Comparison of ENCODE assay signal across 27 mouse cellular contexts in the genomic region with DNA sequence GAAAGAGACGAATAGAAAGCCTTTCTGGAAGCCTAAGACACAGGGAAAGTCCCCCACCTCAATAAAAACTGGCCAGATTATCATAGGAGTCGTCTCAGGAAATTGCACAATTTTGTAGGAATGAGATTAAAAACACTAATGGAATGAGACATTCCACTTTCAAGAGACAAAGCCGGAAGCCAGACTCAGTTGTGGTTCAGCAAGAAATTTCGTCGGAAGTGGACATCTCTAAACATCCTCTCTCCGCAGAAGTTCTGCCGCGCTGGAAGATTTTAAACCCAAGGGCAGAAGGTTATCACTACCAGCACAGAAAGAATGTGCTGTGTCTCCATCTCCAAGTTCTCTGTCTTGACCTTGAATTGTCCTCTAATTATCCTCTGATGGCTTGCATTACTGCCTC.
DNase-seq lines count a peak whose midpoint lies in the region; ATAC-seq lines count a peak whose summit lies in the region.
"Had no signal": no experiment of that assay in that cellular context is flagged by ENCODE, and none has a peak within 500 bp of the region (broad histone marks: within the 10 kb centered on the region; RNA-seq: fewer than 3 reads in every experiment).

No protein-coding gene starts in this region.

- no peak for ATAC-seq in hindbrain, embryonic 13.5 days (ENCODE audit: low FRiP score)
- no peak for ATAC-seq in hindbrain, embryonic 12.5 days (ENCODE audit: low FRiP score)
- no peak for ATAC-seq in megakaryocyte-erythroid progenitor cell, adult 5-6 weeks (replicated peaks; ENCODE audit: low FRiP score, low TSS enrichment, poor library complexity, severe bottlenecking)
- ATAC-seq: midbrain, embryonic 16.5 days had no signal

- no peaks in the 10 kb centered on the region for H3K27me3 ChIP-seq in hindbrain, embryonic 13.5 days
- 0 out of 2 replicates have a peak, but pooled peaks cover 3% of the 10 kb centered on the region for H3K27me3 ChIP-seq in hindbrain, embryonic 12.5 days
- H3K27me3 ChIP-seq: embryonic facial prominence, embryonic 12.5 days; forebrain, embryonic 12.5 days; heart, embryonic 12.5 days; limb, embryonic 12.5 days; liver, embryonic 13.5 days; megakaryocyte, embryonic 14.5 days; stomach, embryonic 15.5 days had no signal

- peak overlapping the region; percentile 44; the same call in 1 of the 2 replicates for H3K27ac ChIP-seq in hindbrain, embryonic 13.5 days
- H3K27ac ChIP-seq in hindbrain, embryonic 12.5 days: no peak overlapping the region
- H3K27ac ChIP-seq: embryonic facial prominence, embryonic 12.5 days; forebrain, embryonic 12.5 days; kidney, postnatal 0 days; limb, embryonic 12.5 days; liver, embryonic 13.5 days; stomach, embryonic 15.5 days had no signal

- H3K9me3 ChIP-seq in hindbrain, embryonic 13.5 days: no peaks in the 10 kb centered on the region
- no peaks in the 10 kb centered on the region for H3K9me3 ChIP-seq in hindbrain, embryonic 12.5 days (replicated peaks)
- H3K9me3 ChIP-seq: forebrain, embryonic 12.5 days; heart, embryonic 12.5 days; limb, embryonic 12.5 days; liver, embryonic 13.5 days; stomach, embryonic 15.5 days had no signal

- no peaks in the 10 kb centered on the region for H3K36me3 ChIP-seq in hindbrain, embryonic 13.5 days
- no peaks in the 10 kb centered on the region for H3K36me3 ChIP-seq in hindbrain, embryonic 12.5 days
- H3K36me3 ChIP-seq: embryonic facial prominence, embryonic 12.5 days; forebrain, embryonic 12.5 days; heart, embryonic 12.5 days; limb, embryonic 12.5 days; liver, embryonic 13.5 days; stomach, embryonic 15.5 days had no signal

- DNase-seq in kidney, adult 9 months: peak; percentile 38
- no peak for DNase-seq in kidney, adult 18-20 months
- DNase-seq in lung, postnatal 36 days: peak; percentile 7
- DNase-seq in lung, adult 18-20 months: no peak
- DNase-seq: adrenal gland, postnatal 10 days; cerebellum, adult 18-20 months; cerebellum, postnatal 25 days; gastrocnemius, postnatal 25 days; heart, postnatal 14 days; liver, embryonic 13.5 days; lung, postnatal 14 days; right cerebral cortex, adult 18-20 months; right cerebral cortex, postnatal 4 days; thymus, postnatal 36 days had no signal

- no peak overlapping the region for H3K4me3 ChIP-seq in hindbrain, embryonic 13.5 days
- H3K4me3 ChIP-seq in hindbrain, embryonic 12.5 days: no peak overlapping the region
- H3K4me3 ChIP-seq: embryonic facial prominence, embryonic 12.5 days; erythroblast, embryonic 14.5 days; forebrain, embryonic 12.5 days; heart, embryonic 12.5 days; limb, embryonic 12.5 days; liver, embryonic 13.5 days; megakaryocyte, embryonic 14.5 days; myocyte; stomach, embryonic 15.5 days had no signal

- no peak overlapping the region for H3K4me2 ChIP-seq in hindbrain, embryonic 13.5 days
- H3K4me2 ChIP-seq in hindbrain, embryonic 12.5 days (replicated peaks): no peak overlapping the region
- H3K4me2 ChIP-seq: embryonic facial prominence, embryonic 12.5 days; forebrain, embryonic 12.5 days; heart, embryonic 12.5 days; limb, embryonic 12.5 days; liver, embryonic 13.5 days; stomach, embryonic 15.5 days had no signal

- H3K4me1 ChIP-seq in hindbrain, embryonic 13.5 days (replicated peaks): peaks cover 16% of the 10 kb centered on the region; the same call in 1 of the 2 replicates
- H3K4me1 ChIP-seq in hindbrain, embryonic 12.5 days: 0 out of 2 replicates have a peak, but pooled peaks cover 13% of the 10 kb centered on the region
- H3K4me1 ChIP-seq: forebrain, embryonic 12.5 days; liver, embryonic 13.5 days; megakaryocyte, embryonic 14.5 days; stomach, embryonic 15.5 days had no signal

- WGBS in hindbrain, embryonic 13.5 days: 85% methylated on average over 8 of the region's 8 CpGs
- WGBS in hindbrain, embryonic 12.5 days: 84% methylated on average over 8 of the region's 8 CpGs

- H3K9ac ChIP-seq in hindbrain, embryonic 13.5 days: no peak overlapping the region
- no peak overlapping the region for H3K9ac ChIP-seq in hindbrain, embryonic 12.5 days
- H3K9ac ChIP-seq: embryonic facial prominence, embryonic 12.5 days; forebrain, embryonic 12.5 days; heart, embryonic 12.5 days; limb, embryonic 12.5 days; liver, embryonic 13.5 days; stomach, embryonic 15.5 days had no signal

Comparison
In these comparisons a context has a peak if more than half of its experiments do, and no peak if none do; other contexts are left out.
1. DNase-seq: peak in kidney, adult 9 months (single experiment) and lung, postnatal 36 days (single experiment); none in kidney, adult 18-20 months (single experiment) and lung, adult 18-20 months (0 of 2).